Mouse (Mus musculus): ENCODE results near the gene Pid1. TPM values are rescaled to one million over a fixed set of nuclear protein-coding genes. Genes with fewer than 3 reads are reported as not detected.
A peak's percentile ranks its signal among the peaks of the same experiment; 100 is the strongest.

The Pid1 gene
- 34.1 and 37.6 TPM in 2 replicates for polyA plus RNA-seq (2015; fragmentation: Nextera tagmentation; extraction: Ambion mirVana)

DNA sequence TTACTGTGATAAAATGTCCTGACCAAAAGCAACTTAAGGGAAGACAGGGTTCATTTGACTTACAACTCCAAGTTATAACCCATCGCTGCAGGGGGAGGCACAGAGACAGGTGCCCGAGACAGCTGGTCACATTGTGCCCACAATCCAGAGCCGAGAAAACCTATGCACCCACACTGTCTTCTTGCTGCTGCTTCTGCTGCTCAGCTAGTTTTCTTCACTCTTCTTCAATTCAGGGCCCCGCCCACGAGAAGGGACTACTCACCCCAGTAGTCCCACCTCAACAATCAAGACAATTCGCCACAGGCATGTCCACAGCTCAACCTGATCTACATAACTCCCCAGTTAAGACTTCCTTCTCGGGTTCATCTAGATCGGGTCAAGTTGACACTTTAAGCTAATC lies at the start of gene Pid1:
TSS of gene Pid1 (minus strand) at position 214 of the 400 bp plus-strand sequence.
- Histone ChIP-seq H3K27ac (ENCODE audit: low read length) (no peak within 1 kb of the TSS), H3K4me2 (replicated peaks; ENCODE audit: low read depth, low read length) (no peak within 1 kb of the TSS)
- WGBS: 88% methylated on average over 8 of the region's 8 CpGs

DNA sequence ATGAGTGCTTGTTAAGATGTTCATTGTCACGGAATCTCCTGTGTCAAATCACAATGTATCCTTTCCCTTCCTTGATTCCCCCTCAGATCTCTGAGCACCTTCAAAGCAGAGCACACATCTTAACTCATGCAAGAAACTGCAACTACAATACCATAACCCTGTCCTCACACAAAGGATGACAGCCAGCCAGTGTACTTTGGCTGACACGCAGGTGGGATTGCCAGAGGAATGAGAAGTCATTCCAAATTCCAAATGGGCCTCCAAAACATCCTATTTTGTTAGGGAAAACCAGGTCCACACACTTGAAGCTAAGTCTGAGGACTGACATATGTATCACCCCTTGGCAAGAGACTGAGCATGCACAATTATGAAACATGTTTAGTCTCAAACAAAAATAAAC lies 45.5 kb upstream of the Pid1 start:
- H3K4me3 ChIP-seq (ENCODE audit: low read length): no peak overlapping the region
- no peak for ATAC-seq (ENCODE audit: low FRiP score, low TSS enrichment)
- H3K36me3 ChIP-seq (ENCODE audit: insufficient read depth, low read length): no peaks in the 10 kb centered on the region
- no peak overlapping the region for H3K27ac ChIP-seq (ENCODE audit: low read length)
- H3K9ac ChIP-seq (replicated peaks; ENCODE audit: low read length): no peak overlapping the region
- no peaks in the 10 kb centered on the region for H3K4me1 ChIP-seq (ENCODE audit: insufficient read depth, low read length)
- no peak overlapping the region for H3K4me2 ChIP-seq (replicated peaks; ENCODE audit: low read depth, low read length)
- WGBS: 78% methylated on average over 2 of the region's 2 CpGs
- H3K27me3 ChIP-seq (ENCODE audit: insufficient read depth, low read length): no peaks in the 10 kb centered on the region
- H3K9me3 ChIP-seq (ENCODE audit: low read length): no peaks in the 10 kb centered on the region

More for the DNA sequence above, at the start of gene Pid1:
- Histone ChIP-seq H3K4me1 (ENCODE audit: insufficient read depth, low read length) (peaks cover 11% of the 10 kb centered on the region; the same call in 1 of the 2 replicates), H3K4me3 (ENCODE audit: low read length) (no peak within 1 kb of the TSS), H3K9ac (replicated peaks; ENCODE audit: low read length) (no peak within 1 kb of the TSS), H3K27me3 (ENCODE audit: insufficient read depth, low read length) (no peaks in the 10 kb centered on the region), H3K9me3 (ENCODE audit: low read length) (no peaks in the 10 kb centered on the region), H3K36me3 (ENCODE audit: insufficient read depth, low read length) (no peaks in the 10 kb centered on the region)
- ATAC-seq (ENCODE audit: low FRiP score, low TSS enrichment): no peak

DNA sequence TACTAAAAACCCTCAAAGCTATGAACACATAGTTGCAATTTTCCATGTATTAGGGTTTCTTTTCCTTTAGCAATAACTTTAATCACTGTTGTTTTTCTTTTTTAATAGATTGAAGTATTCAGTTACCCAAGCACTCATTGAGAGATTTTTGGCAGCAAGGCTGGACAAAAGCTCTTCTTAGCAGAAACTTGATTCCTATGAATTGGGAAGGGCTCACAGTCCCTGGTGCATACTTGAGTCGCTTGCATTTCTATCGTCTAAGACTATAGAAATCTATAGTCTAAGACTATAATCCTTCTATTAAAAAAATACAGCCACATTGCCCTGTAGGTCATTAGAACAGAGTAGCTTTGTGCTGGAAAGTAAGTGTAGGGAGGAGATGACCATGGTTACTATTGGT lies 44.9 kb upstream of the Pid1 start:
- Histone ChIP-seq H3K4me2 (replicated peaks; ENCODE audit: low read depth, low read length) (no peak overlapping the region), H3K9ac (replicated peaks; ENCODE audit: low read length) (no peak overlapping the region), H3K36me3 (ENCODE audit: insufficient read depth, low read length) (no peaks in the 10 kb centered on the region), H3K27me3 (ENCODE audit: insufficient read depth, low read length) (no peaks in the 10 kb centered on the region), H3K4me3 (ENCODE audit: low read length) (no peak overlapping the region), H3K27ac (ENCODE audit: low read length) (no peak overlapping the region), H3K4me1 (ENCODE audit: insufficient read depth, low read length) (no peaks in the 10 kb centered on the region), H3K9me3 (ENCODE audit: low read length) (no peaks in the 10 kb centered on the region)
- no peak for ATAC-seq (ENCODE audit: low FRiP score, low TSS enrichment)
- 75% methylated on average over 2 of the region's 2 CpGs for WGBS

DNA sequence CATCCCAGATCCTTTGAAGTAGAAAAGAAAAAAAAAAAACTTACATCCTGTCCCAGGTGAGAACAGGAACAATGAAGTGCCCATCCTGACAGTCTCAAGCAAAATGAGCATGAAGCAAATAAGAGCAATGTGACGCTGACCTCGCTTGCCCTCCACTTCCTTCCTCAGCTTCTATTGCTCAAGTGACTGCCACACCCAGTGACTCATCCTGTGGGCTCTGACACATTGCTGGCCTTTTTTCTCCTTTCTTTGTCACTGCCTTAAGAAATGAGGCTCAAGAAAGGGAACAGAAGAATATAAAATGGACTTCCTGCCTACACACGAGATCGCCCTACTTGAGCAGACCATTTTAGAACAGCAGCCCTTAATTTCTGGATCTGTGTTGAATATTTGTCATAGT lies 42.9 kb upstream of the Pid1 start:
- no peaks in the 10 kb centered on the region for H3K27me3 ChIP-seq (ENCODE audit: insufficient read depth, low read length)
- no peaks in the 10 kb centered on the region for H3K4me1 ChIP-seq (ENCODE audit: insufficient read depth, low read length)
- H3K27ac ChIP-seq (ENCODE audit: low read length): no peak overlapping the region
- H3K36me3 ChIP-seq (ENCODE audit: insufficient read depth, low read length): no peaks in the 10 kb centered on the region
- WGBS: 71% methylated on average over 4 of the region's 4 CpGs
- no peak overlapping the region for H3K4me3 ChIP-seq (ENCODE audit: low read length)
- no peak for ATAC-seq (ENCODE audit: low FRiP score, low TSS enrichment)
- H3K9ac ChIP-seq (replicated peaks; ENCODE audit: low read length): no peak overlapping the region
- no peaks in the 10 kb centered on the region for H3K9me3 ChIP-seq (ENCODE audit: low read length)
- H3K4me2 ChIP-seq (replicated peaks; ENCODE audit: low read depth, low read length): no peak overlapping the region

DNA sequence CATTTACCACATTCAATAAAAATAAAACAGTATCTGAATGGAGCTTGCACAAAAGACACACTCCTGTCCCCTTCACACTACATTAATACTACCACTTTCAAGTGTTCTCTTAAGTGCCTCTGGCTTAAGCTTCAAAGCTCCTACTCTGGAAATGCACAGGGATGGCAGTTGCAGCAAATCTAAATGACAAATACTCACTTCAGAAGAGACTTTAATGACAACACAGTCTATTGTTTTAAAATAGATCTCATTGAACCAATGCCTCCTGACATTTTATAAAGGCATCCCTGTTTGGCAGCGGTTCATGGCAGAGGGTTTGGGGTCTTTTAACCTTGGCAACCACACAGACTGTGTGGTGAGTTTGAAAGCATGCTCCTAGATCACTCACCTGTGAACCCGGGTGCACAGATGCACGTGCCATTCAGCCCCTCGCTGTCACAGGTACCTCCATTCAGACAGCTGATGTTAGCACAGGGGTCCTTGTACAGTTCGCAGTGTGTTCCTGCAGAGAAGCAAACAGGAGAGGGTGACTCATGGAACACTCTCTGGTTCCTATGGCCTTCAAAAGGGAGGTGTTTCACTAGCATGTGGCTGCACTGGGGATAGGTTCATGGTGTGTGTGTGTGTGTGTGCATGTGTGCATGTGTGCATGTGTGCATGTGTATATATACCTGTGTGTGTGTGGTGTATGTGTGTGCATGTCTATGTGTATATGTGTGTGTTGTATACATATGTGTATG lies 41.7 kb upstream of the Pid1 start:
- WGBS: 79% methylated on average over 5 of the region's 5 CpGs
- no peaks in the 10 kb centered on the region for H3K36me3 ChIP-seq (ENCODE audit: insufficient read depth, low read length)
- H3K27me3 ChIP-seq (ENCODE audit: insufficient read depth, low read length): no peaks in the 10 kb centered on the region
- no peaks in the 10 kb centered on the region for H3K4me1 ChIP-seq (ENCODE audit: insufficient read depth, low read length)
- H3K9ac ChIP-seq (replicated peaks; ENCODE audit: low read length): no peak overlapping the region
- no peak for ATAC-seq (ENCODE audit: low FRiP score, low TSS enrichment)
- no peak overlapping the region for H3K4me2 ChIP-seq (replicated peaks; ENCODE audit: low read depth, low read length)
- H3K9me3 ChIP-seq (ENCODE audit: low read length): no peaks in the 10 kb centered on the region
- no peak overlapping the region for H3K4me3 ChIP-seq (ENCODE audit: low read length)
- H3K27ac ChIP-seq (ENCODE audit: low read length): no peak overlapping the region

DNA sequence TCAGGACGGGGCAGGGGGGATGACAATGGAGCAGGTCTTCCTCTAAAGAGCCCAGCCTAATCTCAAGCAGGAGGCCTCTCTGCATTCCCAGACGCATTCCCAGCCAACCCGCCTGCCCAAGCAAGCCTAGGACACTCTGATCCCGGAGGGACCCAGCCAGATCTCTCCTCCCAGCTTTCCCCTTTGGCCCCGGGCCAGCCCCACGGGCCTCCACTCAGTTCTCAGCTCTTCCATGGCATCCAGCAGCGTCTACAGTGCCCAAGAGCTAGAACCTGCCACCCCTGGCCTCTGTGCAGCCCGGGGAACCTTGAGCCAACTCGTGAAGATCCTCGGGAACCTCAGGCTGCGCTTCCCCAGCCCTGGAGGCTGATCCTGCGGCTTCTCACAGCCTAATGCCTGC lies 40.9 kb upstream of the Pid1 start:
- H3K4me3 ChIP-seq (ENCODE audit: low read length): no peak overlapping the region
- no peak overlapping the region for H3K4me2 ChIP-seq (replicated peaks; ENCODE audit: low read depth, low read length)
- H3K27me3 ChIP-seq (ENCODE audit: insufficient read depth, low read length): no peaks in the 10 kb centered on the region
- no peaks in the 10 kb centered on the region for H3K4me1 ChIP-seq (ENCODE audit: insufficient read depth, low read length)
- 46% methylated on average over 12 of the region's 12 CpGs for WGBS
- H3K9ac ChIP-seq (replicated peaks; ENCODE audit: low read length): no peak overlapping the region
- peak; percentile 35; the same call in 1 of the 2 replicates for ATAC-seq (ENCODE audit: low FRiP score, low TSS enrichment)
- H3K36me3 ChIP-seq (ENCODE audit: insufficient read depth, low read length): no peaks in the 10 kb centered on the region
- no peak overlapping the region for H3K27ac ChIP-seq (ENCODE audit: low read length)
- no peaks in the 10 kb centered on the region for H3K9me3 ChIP-seq (ENCODE audit: low read length)

DNA sequence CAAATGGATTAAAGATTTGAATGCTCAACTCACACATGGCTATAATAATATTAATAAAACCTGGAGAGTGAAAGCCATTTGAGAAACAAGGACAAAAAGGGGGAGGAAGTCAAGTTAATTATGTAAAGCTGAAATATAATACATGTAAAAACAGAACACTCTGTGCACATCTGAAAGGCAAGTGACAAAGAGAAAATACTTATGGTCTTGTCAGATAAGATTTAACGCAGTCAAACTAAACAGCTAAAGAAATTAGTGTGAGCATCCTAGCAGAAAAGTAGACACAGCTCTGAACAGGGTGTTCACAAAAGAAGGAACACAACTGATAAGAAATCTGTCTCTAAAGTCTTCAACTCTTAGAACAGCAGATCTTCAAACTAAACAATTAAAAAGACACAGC lies 38.2 kb upstream of the Pid1 start:
- Histone ChIP-seq H3K9ac (replicated peaks; ENCODE audit: low read length) (no peak overlapping the region), H3K4me1 (ENCODE audit: insufficient read depth, low read length) (no peaks in the 10 kb centered on the region), H3K36me3 (ENCODE audit: insufficient read depth, low read length) (no peaks in the 10 kb centered on the region), H3K27me3 (ENCODE audit: insufficient read depth, low read length) (no peaks in the 10 kb centered on the region), H3K4me2 (replicated peaks; ENCODE audit: low read depth, low read length) (no peak overlapping the region), H3K27ac (ENCODE audit: low read length) (no peak overlapping the region), H3K4me3 (ENCODE audit: low read length) (no peak overlapping the region), H3K9me3 (ENCODE audit: low read length) (no peaks in the 10 kb centered on the region)
- 53% methylated on average over 1 of the region's 1 CpGs for WGBS
- ATAC-seq (ENCODE audit: low FRiP score, low TSS enrichment): no peak

DNA sequence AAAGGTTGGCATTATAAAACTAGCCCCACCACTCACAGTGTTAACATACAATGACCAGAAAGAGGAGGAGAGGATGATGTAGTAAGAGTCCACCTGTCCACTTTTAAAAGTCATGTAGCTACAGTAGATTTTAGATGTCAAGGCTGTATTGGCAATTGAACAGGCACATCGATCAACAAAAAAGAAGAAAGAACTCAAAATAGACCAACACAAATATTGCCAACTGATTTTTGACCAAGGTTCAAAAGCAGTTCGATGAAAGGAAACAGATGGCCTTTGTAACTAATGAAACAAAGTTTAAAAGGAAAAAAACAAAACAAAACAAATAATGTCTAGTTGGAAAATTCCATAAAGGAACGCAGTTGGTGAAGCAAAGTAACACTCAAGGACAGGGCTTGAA lies 35.7 kb upstream of the Pid1 start:
- Histone ChIP-seq H3K27ac (ENCODE audit: low read length) (no peak overlapping the region), H3K9me3 (ENCODE audit: low read length) (no peaks in the 10 kb centered on the region), H3K4me3 (ENCODE audit: low read length) (no peak overlapping the region), H3K4me1 (ENCODE audit: insufficient read depth, low read length) (no peaks in the 10 kb centered on the region), H3K27me3 (ENCODE audit: insufficient read depth, low read length) (no peaks in the 10 kb centered on the region), H3K36me3 (ENCODE audit: insufficient read depth, low read length) (no peaks in the 10 kb centered on the region), H3K4me2 (replicated peaks; ENCODE audit: low read depth, low read length) (no peak overlapping the region), H3K9ac (replicated peaks; ENCODE audit: low read length) (no peak overlapping the region)
- ATAC-seq (ENCODE audit: low FRiP score, low TSS enrichment): no peak
- 73% methylated on average over 3 of the region's 3 CpGs for WGBS

DNA sequence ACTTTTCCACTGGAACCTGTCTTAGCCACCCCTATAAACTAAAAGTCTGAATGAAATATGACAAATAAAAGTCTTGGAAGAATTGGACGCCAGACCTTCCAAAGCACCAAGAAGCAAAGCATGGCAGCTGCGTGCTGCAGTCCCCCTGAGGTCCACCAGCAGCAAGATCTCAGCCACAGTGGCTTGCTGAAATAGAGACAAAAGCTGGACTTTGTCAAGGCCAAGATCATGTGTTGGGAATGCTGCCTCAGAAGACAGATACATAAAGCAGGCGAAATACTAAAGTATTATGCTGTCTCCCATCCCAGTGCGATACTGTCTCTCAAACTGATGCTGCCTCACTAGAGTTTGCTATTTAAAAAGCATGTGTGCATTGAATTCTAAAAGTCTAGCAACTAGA lies 35.1 kb upstream of the Pid1 start:
- Histone ChIP-seq H3K36me3 (ENCODE audit: insufficient read depth, low read length) (no peaks in the 10 kb centered on the region), H3K27ac (ENCODE audit: low read length) (no peak overlapping the region), H3K9me3 (ENCODE audit: low read length) (no peaks in the 10 kb centered on the region), H3K27me3 (ENCODE audit: insufficient read depth, low read length) (no peaks in the 10 kb centered on the region), H3K9ac (replicated peaks; ENCODE audit: low read length) (no peak overlapping the region), H3K4me1 (ENCODE audit: insufficient read depth, low read length) (no peaks in the 10 kb centered on the region), H3K4me3 (ENCODE audit: low read length) (no peak overlapping the region), H3K4me2 (replicated peaks; ENCODE audit: low read depth, low read length) (no peak overlapping the region)
- WGBS: 81% methylated on average over 4 of the region's 4 CpGs
- no peak for ATAC-seq (ENCODE audit: low FRiP score, low TSS enrichment)

DNA sequence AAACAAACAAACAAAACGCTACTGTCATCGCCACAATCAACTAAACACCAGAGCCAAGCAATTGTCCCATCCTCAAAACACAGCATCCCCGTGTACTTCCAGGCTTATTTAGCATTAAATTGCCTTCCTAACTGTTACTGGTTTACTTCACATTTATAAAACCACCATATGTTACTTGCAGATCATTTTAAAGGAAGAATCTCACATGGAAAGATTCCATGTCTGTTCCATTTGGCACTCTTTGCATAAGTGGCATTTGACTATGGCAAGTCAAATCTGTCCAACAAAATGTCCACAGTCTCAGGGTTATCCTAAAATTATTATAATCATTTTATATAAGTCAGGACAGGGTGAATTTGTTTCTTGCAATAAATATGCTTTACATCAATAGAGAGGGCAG lies 32.8 kb upstream of the Pid1 start:
- no peak overlapping the region for H3K4me3 ChIP-seq (ENCODE audit: low read length)
- H3K36me3 ChIP-seq (ENCODE audit: insufficient read depth, low read length): no peaks in the 10 kb centered on the region
- H3K9ac ChIP-seq (replicated peaks; ENCODE audit: low read length): no peak overlapping the region
- no peaks in the 10 kb centered on the region for H3K27me3 ChIP-seq (ENCODE audit: insufficient read depth, low read length)
- no peak overlapping the region for H3K27ac ChIP-seq (ENCODE audit: low read length)
- WGBS: 75% methylated on average over 3 of the region's 3 CpGs
- no peak overlapping the region for H3K4me2 ChIP-seq (replicated peaks; ENCODE audit: low read depth, low read length)
- no peak for ATAC-seq (ENCODE audit: low FRiP score, low TSS enrichment)
- H3K4me1 ChIP-seq (ENCODE audit: insufficient read depth, low read length): no peaks in the 10 kb centered on the region
- no peaks in the 10 kb centered on the region for H3K9me3 ChIP-seq (ENCODE audit: low read length)

Measured in kidney, embryonic 16.5 days (tissue).